Mouse (Mus musculus) spleen, adult 2 months (tissue): ENCODE results near the gene Pdzd3.

Source experiments
- CTCF ChIP-seq: fragments of 200-500 bp; IDR thresholded peaks from 2 replicates; pipeline ENCODE4 v1.5.1; 2011; ENCODE audit warnings: mild to moderate bottlenecking, inconsistent platforms; ENCODE audit not compliant: insufficient read depth, insufficient read length, insufficient replicate concordance; ENCODE audit errors: extremely low read depth
- POLR2A ChIP-seq: fragments of 200-500 bp; IDR thresholded peaks from 2 replicates; pipeline ENCODE4 v1.6.1; 2011; ENCODE audit warnings: low read depth, low read length, inconsistent platforms

- TF ChIP-seq CTCF (no peak), POLR2A (no peak)
Observed at GRCm38 (mm10) chr9:44283183-44283582, 31.9 kb upstream of the Pdzd3 start.
